Mouse (Mus musculus): ENCODE data around the gene Snrnp25. TPM values are rescaled to one million over a fixed set of nuclear protein-coding genes. Genes with fewer than 3 reads are reported as not detected.

Gene Snrnp25
- polyA plus RNA-seq, 1 experiment from 2014 or later: 51.8 TPM

- Histone ChIP-seq H3K9ac (replicated peaks) (no peak overlapping the region), H3K9me3 (no peaks in the 10 kb centered on the region), H3K4me1 (peaks cover 53% of the 10 kb centered on the region), H3K4me3 (no peak overlapping the region), H3K27ac (replicated peaks) (0 out of 2 replicates have a peak overlapping the region, but pooled peaks have one; percentile 23), H3K27me3 (no peaks in the 10 kb centered on the region), H3K36me3 (peaks cover 24% of the 10 kb centered on the region), H3K4me2 (replicated peaks) (no peak overlapping the region)
- 69% methylated on average over 5 of the region's 5 CpGs for WGBS
- peak; percentile 35; the same call in 1 of the 2 replicates for ATAC-seq (replicated peaks)
These were observed 33.1 kb downstream of the Snrnp25 start for GRCm38 (mm10) chr11:32238093-32238860.

GRCm38 (mm10) chr11:32241391-32241790 lies 36.2 kb downstream of the Snrnp25 start:
- H3K27me3 ChIP-seq: no peaks in the 10 kb centered on the region
- no peak overlapping the region for H3K4me2 ChIP-seq (replicated peaks)
- peaks cover 22% of the 10 kb centered on the region for H3K4me1 ChIP-seq
- H3K9me3 ChIP-seq: no peaks in the 10 kb centered on the region
- H3K9ac ChIP-seq (replicated peaks): no peak overlapping the region
- H3K4me3 ChIP-seq: no peak overlapping the region
- ATAC-seq (replicated peaks): no peak
- no peak overlapping the region for H3K27ac ChIP-seq (replicated peaks)
- H3K36me3 ChIP-seq: peaks cover 30% of the 10 kb centered on the region

- Histone ChIP-seq H3K4me3 (no peak overlapping the region), H3K9me3 (no peaks in the 10 kb centered on the region), H3K4me2 (replicated peaks) (no peak overlapping the region), H3K9ac (replicated peaks) (no peak overlapping the region), H3K36me3 (peaks cover 36% of the 10 kb centered on the region), H3K27me3 (no peaks in the 10 kb centered on the region), H3K27ac (replicated peaks) (no peak overlapping the region), H3K4me1 (peaks cover 14% of the 10 kb centered on the region)
- WGBS: 91% methylated on average over 3 of the region's 3 CpGs
- ATAC-seq (replicated peaks): no peak
These were observed 37.0 kb downstream of the Snrnp25 start for GRCm38 (mm10) chr11:32242209-32242608.

GRCm38 (mm10) chr11:32243205-32243955 lies 38.2 kb downstream of the Snrnp25 start:
- no peak overlapping the region for H3K27ac ChIP-seq (replicated peaks)
- ATAC-seq (replicated peaks): no peak
- H3K36me3 ChIP-seq: peaks cover 42% of the 10 kb centered on the region
- H3K27me3 ChIP-seq: no peaks in the 10 kb centered on the region
- H3K9ac ChIP-seq (replicated peaks): no peak overlapping the region
- no peak overlapping the region for H3K4me3 ChIP-seq
- WGBS: 83% methylated on average over 7 of the region's 7 CpGs
- H3K4me2 ChIP-seq (replicated peaks): no peak overlapping the region
- no peaks in the 10 kb centered on the region for H3K9me3 ChIP-seq
- H3K4me1 ChIP-seq: peaks cover 2% of the 10 kb centered on the region

GRCm38 (mm10) chr11:32244064-32244463 lies 38.8 kb downstream of the Snrnp25 start:
- Histone ChIP-seq H3K27ac (replicated peaks) (no peak overlapping the region), H3K4me2 (replicated peaks) (no peak overlapping the region), H3K27me3 (no peaks in the 10 kb centered on the region), H3K36me3 (peaks cover 45% of the 10 kb centered on the region), H3K9ac (replicated peaks) (no peak overlapping the region), H3K4me1 (no peaks in the 10 kb centered on the region), H3K4me3 (no peak overlapping the region), H3K9me3 (no peaks in the 10 kb centered on the region)
- 91% methylated on average over 3 of the region's 3 CpGs for WGBS
- no peak for ATAC-seq (replicated peaks)

GRCm38 (mm10) chr11:32244617-32245016 lies 39.4 kb downstream of the Snrnp25 start:
- Histone ChIP-seq H3K9me3 (no peaks in the 10 kb centered on the region), H3K27ac (replicated peaks) (no peak overlapping the region), H3K4me1 (no peaks in the 10 kb centered on the region), H3K9ac (replicated peaks) (no peak overlapping the region), H3K27me3 (no peaks in the 10 kb centered on the region), H3K4me3 (no peak overlapping the region), H3K4me2 (replicated peaks) (no peak overlapping the region), H3K36me3 (peaks cover 47% of the 10 kb centered on the region)
- 88% methylated on average over 1 of the region's 1 CpGs for WGBS
- ATAC-seq (replicated peaks): no peak

GRCm38 (mm10) chr11:32245614-32246013 lies 40.4 kb downstream of the Snrnp25 start:
- WGBS: 95% methylated on average over 6 of the region's 6 CpGs
- ATAC-seq (replicated peaks): no peak
- Histone ChIP-seq H3K9ac (replicated peaks) (no peak overlapping the region), H3K27me3 (no peaks in the 10 kb centered on the region), H3K4me2 (replicated peaks) (no peak overlapping the region), H3K27ac (replicated peaks) (no peak overlapping the region), H3K4me1 (no peaks in the 10 kb centered on the region), H3K36me3 (peaks cover 44% of the 10 kb centered on the region), H3K4me3 (no peak overlapping the region), H3K9me3 (no peaks in the 10 kb centered on the region)

- H3K9ac ChIP-seq (replicated peaks): no peak overlapping the region
- no peak overlapping the region for H3K4me2 ChIP-seq (replicated peaks)
- no peak overlapping the region for H3K27ac ChIP-seq (replicated peaks)
- peaks cover 39% of the 10 kb centered on the region for H3K36me3 ChIP-seq
- no peaks in the 10 kb centered on the region for H3K4me1 ChIP-seq
- no peak for ATAC-seq (replicated peaks)
- H3K4me3 ChIP-seq: no peak overlapping the region
- H3K9me3 ChIP-seq: no peaks in the 10 kb centered on the region
- no peaks in the 10 kb centered on the region for H3K27me3 ChIP-seq
These were observed 41.9 kb downstream of the Snrnp25 start for GRCm38 (mm10) chr11:32247068-32247467.

GRCm38 (mm10) chr11:32248350-32248749 lies 43.1 kb downstream of the Snrnp25 start:
- no peaks in the 10 kb centered on the region for H3K9me3 ChIP-seq
- ATAC-seq (replicated peaks): no peak
- no peak overlapping the region for H3K4me2 ChIP-seq (replicated peaks)
- H3K9ac ChIP-seq (replicated peaks): no peak overlapping the region
- H3K36me3 ChIP-seq: peaks cover 46% of the 10 kb centered on the region
- no peak overlapping the region for H3K4me3 ChIP-seq
- WGBS: 80% methylated on average over 3 of the region's 3 CpGs
- no peak overlapping the region for H3K27ac ChIP-seq (replicated peaks)
- no peaks in the 10 kb centered on the region for H3K27me3 ChIP-seq
- H3K4me1 ChIP-seq: no peaks in the 10 kb centered on the region

GRCm38 (mm10) chr11:32250880-32251763 lies 45.9 kb downstream of the Snrnp25 start:
- no peak for ATAC-seq (replicated peaks)
- Histone ChIP-seq H3K9me3 (no peaks in the 10 kb centered on the region), H3K4me3 (no peak overlapping the region), H3K27me3 (no peaks in the 10 kb centered on the region), H3K4me1 (no peaks in the 10 kb centered on the region), H3K9ac (replicated peaks) (no peak overlapping the region), H3K4me2 (replicated peaks) (no peak overlapping the region), H3K27ac (replicated peaks) (no peak overlapping the region), H3K36me3 (peaks cover 40% of the 10 kb centered on the region)
- 86% methylated on average over 8 of the region's 8 CpGs for WGBS

- no peaks in the 10 kb centered on the region for H3K9me3 ChIP-seq
- no peak overlapping the region for H3K27ac ChIP-seq (replicated peaks)
- ATAC-seq (replicated peaks): no peak
- no peak overlapping the region for H3K4me2 ChIP-seq (replicated peaks)
- H3K27me3 ChIP-seq: no peaks in the 10 kb centered on the region
- no peak overlapping the region for H3K4me3 ChIP-seq
- H3K9ac ChIP-seq (replicated peaks): no peak overlapping the region
- H3K36me3 ChIP-seq: peaks cover 25% of the 10 kb centered on the region
- no peaks in the 10 kb centered on the region for H3K4me1 ChIP-seq
- 97% methylated on average over 1 of the region's 1 CpGs for WGBS
These were observed 47.9 kb downstream of the Snrnp25 start for GRCm38 (mm10) chr11:32253121-32253520.

GRCm38 (mm10) chr11:32256146-32256545 lies 50.9 kb downstream of the Snrnp25 start:
- WGBS: 85% methylated on average over 1 of the region's 1 CpGs
- H3K4me1 ChIP-seq: no peaks in the 10 kb centered on the region
- H3K36me3 ChIP-seq: peaks cover 17% of the 10 kb centered on the region
- no peaks in the 10 kb centered on the region for H3K27me3 ChIP-seq
- no peak overlapping the region for H3K4me2 ChIP-seq (replicated peaks)
- H3K9ac ChIP-seq (replicated peaks): no peak overlapping the region
- H3K27ac ChIP-seq (replicated peaks): no peak overlapping the region
- H3K9me3 ChIP-seq: no peaks in the 10 kb centered on the region
- no peak overlapping the region for H3K4me3 ChIP-seq
- ATAC-seq (replicated peaks): no peak
